Mouse (Mus musculus): ENCODE measurements around the gene Rims1. TPM values are rescaled to one million over a fixed set of nuclear protein-coding genes. Genes with fewer than 3 reads are reported as not detected.

Rims1 gene
- polyA plus RNA-seq, 1 experiment from 2014 or later: 0.15 TPM

DNA sequence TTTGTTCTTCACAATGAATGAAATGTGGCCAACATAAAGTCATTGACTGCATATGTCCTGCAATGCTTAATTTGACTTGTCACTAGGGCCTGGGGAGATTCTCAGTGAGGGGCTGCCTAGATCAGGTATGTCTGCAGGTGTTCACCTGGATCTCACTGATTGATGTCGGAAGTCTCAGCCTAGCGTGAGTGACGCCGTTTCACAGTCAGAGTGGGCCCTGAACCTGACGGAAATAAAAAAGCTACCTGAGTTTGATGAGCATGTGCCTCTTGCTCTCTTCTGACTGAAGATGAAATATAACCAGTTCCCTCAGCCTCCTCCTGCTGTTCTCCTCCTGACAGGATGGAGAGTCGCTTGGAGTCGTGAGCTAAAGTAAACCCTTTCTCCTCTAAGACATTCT is 173.2 kb downstream of the Rims1 start:
- H3K27me3 ChIP-seq: no peaks in the 10 kb centered on the region
- 66% methylated on average over 7 of the region's 7 CpGs for WGBS (ENCODE audit: insufficient replicate concordance)

DNA sequence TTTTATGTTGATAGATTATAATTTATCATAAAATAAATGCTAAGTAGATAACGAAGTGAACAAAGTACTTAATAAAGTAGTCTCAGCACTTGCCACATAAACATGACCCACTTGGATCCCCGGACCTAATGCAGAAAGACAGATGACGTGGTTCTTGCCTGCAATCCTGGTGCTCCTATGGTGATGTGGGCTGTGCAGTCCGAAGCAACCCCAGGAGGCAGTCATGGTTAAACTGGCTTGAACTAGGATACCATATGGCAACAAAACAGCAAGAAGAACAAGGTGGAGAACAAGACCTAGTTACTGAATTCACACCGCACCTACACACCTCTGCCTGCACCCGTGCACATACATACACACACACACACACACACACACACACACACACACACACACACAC is 173.8 kb downstream of the Rims1 start:
- H3K4me2 ChIP-seq: no peak overlapping the region
- no peak overlapping the region for H3K9ac ChIP-seq
- no peak for DNase-seq
- no peak overlapping the region for H3K4me3 ChIP-seq (replicated peaks)
- H3K4me1 ChIP-seq (replicated peaks): no peaks in the 10 kb centered on the region
- H3K27me3 ChIP-seq: no peaks in the 10 kb centered on the region
- no peaks in the 10 kb centered on the region for H3K9me3 ChIP-seq (replicated peaks)
- WGBS (ENCODE audit: insufficient replicate concordance): 70% methylated on average over 6 of the region's 6 CpGs
- no peak for ATAC-seq (ENCODE audit: low read depth)
- H3K27ac ChIP-seq: no peak overlapping the region
- no peaks in the 10 kb centered on the region for H3K36me3 ChIP-seq

More for the DNA sequence above, 173.2 kb downstream of the Rims1 start:
- no peak for DNase-seq
- Histone ChIP-seq H3K4me1 (replicated peaks) (no peaks in the 10 kb centered on the region), H3K4me3 (replicated peaks) (no peak overlapping the region), H3K9ac (no peak overlapping the region), H3K27ac (no peak overlapping the region), H3K9me3 (replicated peaks) (no peaks in the 10 kb centered on the region), H3K36me3 (no peaks in the 10 kb centered on the region), H3K4me2 (no peak overlapping the region)
- no peak for ATAC-seq (ENCODE audit: low read depth)

DNA sequence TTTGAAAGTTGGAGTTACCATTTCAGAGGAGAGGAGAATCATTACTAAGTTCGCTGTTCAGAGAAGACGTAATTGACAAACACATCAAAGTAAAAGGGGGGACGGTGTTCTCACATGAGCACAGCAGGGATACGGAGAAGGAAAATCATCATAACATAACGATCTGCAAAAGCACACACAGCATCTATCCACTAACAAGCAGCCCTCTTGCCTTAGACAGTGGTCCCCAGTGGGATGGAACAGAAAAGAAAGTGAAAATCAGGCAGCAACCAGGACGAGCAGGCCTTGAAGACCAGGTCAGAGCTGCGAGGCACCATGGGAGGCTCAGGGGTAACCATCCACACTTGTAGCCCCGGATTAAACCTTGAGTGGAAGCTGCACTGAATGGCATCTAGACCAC is 176.8 kb downstream of the Rims1 start:
- H3K4me1 ChIP-seq (replicated peaks): no peaks in the 10 kb centered on the region
- H3K9ac ChIP-seq: no peak overlapping the region
- no peaks in the 10 kb centered on the region for H3K9me3 ChIP-seq (replicated peaks)
- DNase-seq: no peak
- no peak for ATAC-seq (ENCODE audit: low read depth)
- 63% methylated on average over 8 of the region's 8 CpGs for WGBS (ENCODE audit: insufficient replicate concordance)
- no peak overlapping the region for H3K4me3 ChIP-seq (replicated peaks)
- H3K27ac ChIP-seq: no peak overlapping the region
- H3K4me2 ChIP-seq: no peak overlapping the region
- no peaks in the 10 kb centered on the region for H3K27me3 ChIP-seq
- H3K36me3 ChIP-seq: no peaks in the 10 kb centered on the region

DNA sequence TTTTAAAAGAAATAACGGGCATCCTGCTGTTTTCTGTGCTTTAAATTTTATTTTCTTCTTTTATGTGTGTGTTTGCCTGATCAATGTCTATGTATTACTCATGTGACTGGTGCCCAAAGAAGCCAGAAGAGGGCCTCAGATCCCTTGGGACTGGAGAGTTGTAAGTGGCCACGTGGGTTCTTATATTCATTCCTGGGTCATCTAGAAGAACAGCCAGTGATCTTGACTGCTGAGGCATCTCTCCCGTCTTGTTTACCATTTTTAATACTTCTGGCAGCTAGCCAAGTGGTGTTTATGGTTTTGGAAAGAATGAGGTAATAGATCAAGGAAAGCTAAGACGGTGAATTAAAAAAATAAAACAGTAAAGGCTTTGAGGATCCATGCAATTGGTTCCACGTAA is 178.8 kb downstream of the Rims1 start:
- Histone ChIP-seq H3K9ac (no peak overlapping the region), H3K27ac (no peak overlapping the region), H3K4me3 (replicated peaks) (no peak overlapping the region), H3K9me3 (replicated peaks) (no peaks in the 10 kb centered on the region), H3K36me3 (no peaks in the 10 kb centered on the region), H3K4me1 (replicated peaks) (no peaks in the 10 kb centered on the region), H3K27me3 (no peaks in the 10 kb centered on the region), H3K4me2 (no peak overlapping the region)
- ATAC-seq (ENCODE audit: low read depth): no peak
- DNase-seq: no peak
- 33% methylated on average over 5 of the region's 5 CpGs for WGBS (ENCODE audit: insufficient replicate concordance)

GRCm38 (mm10) chr1:22626295-22626694 is 179.5 kb downstream of the Rims1 start:
- no peaks in the 10 kb centered on the region for H3K36me3 ChIP-seq
- H3K9me3 ChIP-seq (replicated peaks): no peaks in the 10 kb centered on the region
- no peaks in the 10 kb centered on the region for H3K27me3 ChIP-seq
- WGBS (ENCODE audit: insufficient replicate concordance): 47% methylated on average over 3 of the region's 3 CpGs
- no peak overlapping the region for H3K9ac ChIP-seq
- ATAC-seq (ENCODE audit: low read depth) (no peak), DNase-seq (no peak)
- no peak overlapping the region for H3K4me2 ChIP-seq
- H3K4me3 ChIP-seq (replicated peaks): no peak overlapping the region
- H3K27ac ChIP-seq: no peak overlapping the region
- H3K4me1 ChIP-seq (replicated peaks): no peaks in the 10 kb centered on the region

GRCm38 (mm10) chr1:22620827-22621226 is 185.0 kb downstream of the Rims1 start:
- Histone ChIP-seq H3K27me3 (no peaks in the 10 kb centered on the region), H3K4me2 (no peak overlapping the region), H3K9me3 (replicated peaks) (no peaks in the 10 kb centered on the region), H3K4me3 (replicated peaks) (no peak overlapping the region), H3K27ac (no peak overlapping the region), H3K4me1 (replicated peaks) (no peaks in the 10 kb centered on the region; the same call in 1 of the 2 replicates), H3K36me3 (no peaks in the 10 kb centered on the region), H3K9ac (no peak overlapping the region)
- DNase-seq (no peak), ATAC-seq (ENCODE audit: low read depth) (peak; percentile 65; the same call in 1 of the 2 replicates)
- 54% methylated on average over 8 of the region's 8 CpGs for WGBS (ENCODE audit: insufficient replicate concordance)

DNA sequence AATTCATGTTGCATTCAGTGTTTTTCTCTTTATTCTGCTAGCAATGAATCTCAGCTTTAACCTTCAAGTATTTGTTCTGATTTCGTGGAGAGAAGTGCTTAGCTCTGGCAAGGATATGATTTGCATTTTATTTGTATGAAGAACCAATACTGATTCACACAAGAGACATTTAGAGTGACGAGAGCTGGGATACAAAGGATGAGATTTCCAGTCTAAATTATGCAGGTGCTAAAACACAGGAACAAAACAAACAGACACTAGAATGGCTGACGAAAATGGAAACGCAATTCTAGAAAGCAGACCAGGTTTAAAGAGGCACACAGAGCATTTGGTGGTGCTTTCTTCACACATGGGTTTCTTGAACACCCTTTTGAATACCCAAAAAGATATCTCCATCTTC is 190.2 kb downstream of the Rims1 start:
- DNase-seq (no peak), ATAC-seq (ENCODE audit: low read depth) (no peak)
- WGBS (ENCODE audit: insufficient replicate concordance): 53% methylated on average over 4 of the region's 4 CpGs

DNA sequence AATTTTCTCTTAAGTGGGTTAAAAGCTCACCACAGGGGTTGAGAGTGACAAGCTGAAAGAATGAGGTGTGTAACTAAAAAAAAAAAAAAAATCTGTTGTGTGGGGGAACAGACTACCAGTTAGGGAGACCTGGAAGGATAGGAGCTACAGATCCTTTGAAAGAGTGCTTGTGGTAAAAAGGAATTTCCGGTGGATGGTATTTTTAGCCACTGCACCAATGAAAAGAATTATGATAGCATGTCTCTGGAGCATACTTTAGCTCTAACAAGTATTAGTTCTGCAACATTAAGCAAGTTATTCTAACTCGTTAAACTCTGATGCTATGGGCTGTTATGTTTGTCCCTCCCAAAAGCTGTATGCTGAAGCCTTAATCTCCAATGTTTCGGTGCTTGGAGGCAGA is 192.2 kb downstream of the Rims1 start:
- 47% methylated on average over 3 of the region's 3 CpGs for WGBS (ENCODE audit: insufficient replicate concordance)
- no peak for ATAC-seq (ENCODE audit: low read depth)
- no peak for DNase-seq
- H3K4me2 ChIP-seq: no peak overlapping the region
- no peaks in the 10 kb centered on the region for H3K4me1 ChIP-seq (replicated peaks)
- no peak overlapping the region for H3K9ac ChIP-seq
- no peak overlapping the region for H3K4me3 ChIP-seq (replicated peaks)
- H3K27ac ChIP-seq: no peak overlapping the region
- no peaks in the 10 kb centered on the region for H3K9me3 ChIP-seq (replicated peaks)
- H3K27me3 ChIP-seq: no peaks in the 10 kb centered on the region
- H3K36me3 ChIP-seq: no peaks in the 10 kb centered on the region

More for the DNA sequence above, 190.2 kb downstream of the Rims1 start:
- no peaks in the 10 kb centered on the region for H3K27me3 ChIP-seq
- no peaks in the 10 kb centered on the region for H3K9me3 ChIP-seq (replicated peaks)
- H3K4me2 ChIP-seq: no peak overlapping the region
- H3K4me3 ChIP-seq (replicated peaks): no peak overlapping the region
- no peaks in the 10 kb centered on the region for H3K36me3 ChIP-seq
- H3K4me1 ChIP-seq (replicated peaks): no peaks in the 10 kb centered on the region; the same call in 1 of the 2 replicates
- H3K9ac ChIP-seq: no peak overlapping the region
- no peak overlapping the region for H3K27ac ChIP-seq

- H3K36me3 ChIP-seq: no peaks in the 10 kb centered on the region
- DNase-seq (no peak), ATAC-seq (ENCODE audit: low read depth) (no peak)
- no peaks in the 10 kb centered on the region for H3K4me1 ChIP-seq (replicated peaks)
- H3K27ac ChIP-seq: no peak overlapping the region
- H3K9me3 ChIP-seq (replicated peaks): no peaks in the 10 kb centered on the region
- no peak overlapping the region for H3K9ac ChIP-seq
- H3K4me2 ChIP-seq: no peak overlapping the region
- no peaks in the 10 kb centered on the region for H3K27me3 ChIP-seq
- 63% methylated on average over 18 of the region's 18 CpGs for WGBS (ENCODE audit: insufficient replicate concordance)
- H3K4me3 ChIP-seq (replicated peaks): no peak overlapping the region
Measured at GRCm38 (mm10) chr1:22604329-22605044, 201.3 kb downstream of the Rims1 start.

GRCm38 (mm10) chr1:22596197-22596596 is 209.6 kb downstream of the Rims1 start:
- 74% methylated on average over 12 of the region's 12 CpGs for WGBS (ENCODE audit: insufficient replicate concordance)
- Histone ChIP-seq H3K27me3 (no peaks in the 10 kb centered on the region), H3K4me1 (replicated peaks) (no peaks in the 10 kb centered on the region), H3K36me3 (no peaks in the 10 kb centered on the region), H3K4me2 (no peak overlapping the region), H3K9me3 (replicated peaks) (no peaks in the 10 kb centered on the region), H3K27ac (no peak overlapping the region), H3K9ac (no peak overlapping the region), H3K4me3 (replicated peaks) (no peak overlapping the region)
- ATAC-seq (ENCODE audit: low read depth) (no peak), DNase-seq (no peak)

DNA sequence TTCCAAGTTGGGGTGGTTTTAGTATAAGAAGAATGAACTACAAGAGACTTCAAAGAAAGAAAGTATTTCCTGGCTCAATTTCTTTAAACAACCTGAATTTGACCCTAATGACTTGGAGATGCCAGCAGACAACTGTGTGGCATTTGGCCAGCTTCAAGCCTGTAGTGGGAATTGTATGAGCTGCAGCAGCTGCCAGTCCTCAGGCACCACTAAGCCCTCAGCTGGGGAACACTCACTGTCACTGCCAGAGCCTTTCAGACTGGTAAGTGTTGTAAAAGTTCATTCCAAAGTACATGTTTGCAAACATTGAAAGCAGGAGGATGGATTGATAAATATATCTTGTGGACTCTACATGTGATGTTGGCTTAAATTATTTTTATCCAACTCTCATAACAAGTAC is 211.0 kb downstream of the Rims1 start:
- no peaks in the 10 kb centered on the region for H3K4me1 ChIP-seq (replicated peaks)
- H3K9ac ChIP-seq: no peak overlapping the region
- H3K4me3 ChIP-seq (replicated peaks): no peak overlapping the region
- DNase-seq: no peak
- H3K36me3 ChIP-seq: no peaks in the 10 kb centered on the region
- no peak overlapping the region for H3K27ac ChIP-seq
- no peak for ATAC-seq (ENCODE audit: low read depth)
- no peaks in the 10 kb centered on the region for H3K27me3 ChIP-seq
- no peak overlapping the region for H3K4me2 ChIP-seq
- no peaks in the 10 kb centered on the region for H3K9me3 ChIP-seq (replicated peaks)

DNA sequence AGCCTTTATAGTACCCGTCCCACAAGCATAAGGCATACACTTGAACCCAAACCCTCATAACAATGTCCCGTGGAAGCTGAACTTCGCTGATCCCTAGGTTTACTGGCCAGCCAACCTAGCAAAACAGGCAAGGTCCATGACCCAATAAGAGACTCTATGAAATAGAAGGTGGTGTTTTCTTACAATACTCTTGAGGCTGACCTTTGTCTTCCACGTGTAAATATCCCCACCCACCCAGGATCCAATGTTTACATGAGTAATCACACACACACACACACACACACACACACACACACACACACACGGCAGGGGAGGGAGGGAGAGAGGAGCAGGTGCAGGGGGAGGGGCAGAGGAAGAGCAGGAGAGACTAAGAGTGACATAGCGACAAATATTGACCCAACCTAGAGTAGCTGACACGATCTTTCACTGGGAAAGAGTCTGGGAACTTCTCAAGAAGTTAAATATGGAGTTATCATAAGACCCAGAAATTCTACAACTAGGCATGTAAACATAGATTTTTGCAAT is 217.9 kb downstream of the Rims1 start:
- H3K27me3 ChIP-seq: no peaks in the 10 kb centered on the region
- no peaks in the 10 kb centered on the region for H3K9me3 ChIP-seq (replicated peaks)
- no peaks in the 10 kb centered on the region for H3K36me3 ChIP-seq
- ATAC-seq (ENCODE audit: low read depth): no peak
- no peaks in the 10 kb centered on the region for H3K4me1 ChIP-seq (replicated peaks)
- no peak overlapping the region for H3K4me2 ChIP-seq
- no peak overlapping the region for H3K4me3 ChIP-seq (replicated peaks)
- H3K9ac ChIP-seq: no peak overlapping the region
- H3K27ac ChIP-seq: no peak overlapping the region
- DNase-seq: no peak
- WGBS (ENCODE audit: insufficient replicate concordance): 55% methylated on average over 7 of the region's 7 CpGs

All from liver, embryonic 13.5 days (tissue).